Mouse (Mus musculus) inflammation-experienced regulatory T-cells, adult 6 months (primary cell): ENCODE measurements around the gene Reep1. TPM values are rescaled to one million over a fixed set of nuclear protein-coding genes. Genes with fewer than 3 reads are reported as not detected.
A peak's percentile ranks its signal among the peaks of the same experiment; 100 is the strongest.

Experiments
- ATAC-seq: one replicate; pipeline ENCODE4 v1.8.0; 2017
- polyA plus RNA-seq, 3 experiments: library from polyadenylated mRNA; unstranded; fragments of 100-300 nt; shearing (Covaris generic); gene quantifications; one replicate each; pipeline ENCODE4 v1.2.1; 2017

Reep1 gene
- under 1 TPM in 2 of 3 experiments, not detected in 1; 0.55 to 0.59 TPM for polyA plus RNA-seq

GRCm38 (mm10) chr6:71707511-71708501 lies at the start of gene Reep1:
TSS of gene Reep1 (plus strand) at chr6:71707561.
- ATAC-seq: no peak

- no peak for ATAC-seq
Observed at GRCm38 (mm10) chr6:71658290-71658689, 49.1 kb upstream of the Reep1 start.

- ATAC-seq: no peak
Observed at GRCm38 (mm10) chr6:71664511-71664910, 42.9 kb upstream of the Reep1 start.

GRCm38 (mm10) chr6:71673166-71673565 lies 34.2 kb upstream of the Reep1 start:
- ATAC-seq: no peak

GRCm38 (mm10) chr6:71678891-71679290 lies 28.5 kb upstream of the Reep1 start:
- no peak for ATAC-seq

- ATAC-seq: no peak
Observed at GRCm38 (mm10) chr6:71695150-71695549, 12.2 kb upstream of the Reep1 start.

- no peak for ATAC-seq
Observed at GRCm38 (mm10) chr6:71695599-71695998, 11.8 kb upstream of the Reep1 start.

- no peak for ATAC-seq
Observed at GRCm38 (mm10) chr6:71706871-71707270, 490 bp upstream of the Reep1 start.

- ATAC-seq: no peak
Observed at GRCm38 (mm10) chr6:71708528-71708927, 1.2 kb downstream of the Reep1 start.

GRCm38 (mm10) chr6:71710323-71710722 lies 3.0 kb downstream of the Reep1 start:
- ATAC-seq: no peak

GRCm38 (mm10) chr6:71711201-71711600 lies 3.8 kb downstream of the Reep1 start:
- ATAC-seq: no peak

- ATAC-seq: no peak
Observed at GRCm38 (mm10) chr6:71713532-71713931, 6.2 kb downstream of the Reep1 start.

- no peak for ATAC-seq
Observed at GRCm38 (mm10) chr6:71715006-71715405, 7.6 kb downstream of the Reep1 start.

- no peak for ATAC-seq
Observed at GRCm38 (mm10) chr6:71716434-71716833, 9.1 kb downstream of the Reep1 start.

GRCm38 (mm10) chr6:71718322-71718721 lies 11.0 kb downstream of the Reep1 start:
- peak; percentile 61 for ATAC-seq

- no peak for ATAC-seq
Observed at GRCm38 (mm10) chr6:71719302-71719701, 11.9 kb downstream of the Reep1 start.

- no peak for ATAC-seq
Observed at GRCm38 (mm10) chr6:71722988-71723387, 15.6 kb downstream of the Reep1 start.

GRCm38 (mm10) chr6:71723555-71723954 lies 16.2 kb downstream of the Reep1 start:
- no peak for ATAC-seq

GRCm38 (mm10) chr6:71726710-71727109 lies 19.3 kb downstream of the Reep1 start:
- no peak for ATAC-seq

GRCm38 (mm10) chr6:71728306-71728705 lies 20.9 kb downstream of the Reep1 start:
- ATAC-seq: no peak

- ATAC-seq: no peak
Observed at GRCm38 (mm10) chr6:71734910-71735599, 27.7 kb downstream of the Reep1 start.

GRCm38 (mm10) chr6:71735600-71736010 lies 28.2 kb downstream of the Reep1 start:
- no peak for ATAC-seq

- no peak for ATAC-seq
Observed at GRCm38 (mm10) chr6:71736101-71736500, 28.7 kb downstream of the Reep1 start.

GRCm38 (mm10) chr6:71737202-71737601 lies 29.8 kb downstream of the Reep1 start:
- ATAC-seq: no peak
